Mouse (Mus musculus) brain, embryonic 14.5 days (tissue): Measurements from ENCODE around the gene Med9.

ENCODE experiments used
- CTCF ChIP-seq: fragments of 200-500 bp; IDR thresholded peaks from 2 replicates; pipeline ENCODE4 v1.5.1; 2012; ENCODE audit warnings: inconsistent platforms, mild to moderate bottlenecking, moderate library complexity, borderline replicate concordance; ENCODE audit not compliant: insufficient read depth, insufficient read length; ENCODE audit errors: extremely low read depth
- POLR2A ChIP-seq: fragments of 200-500 bp; IDR thresholded peaks from 2 replicates; pipeline ENCODE4 v1.6.1; 2012; ENCODE audit warnings: mild to moderate bottlenecking, inconsistent platforms, borderline replicate concordance; ENCODE audit not compliant: poor library complexity, insufficient read depth, insufficient read length, severe bottlenecking; ENCODE audit errors: extremely low read depth

- TF ChIP-seq CTCF, result no peak
- TF ChIP-seq POLR2A, result no peak
Measured at GRCm38 (mm10) chr11:59941391-59941790, 6.6 kb upstream of the Med9 start.
